Mouse (Mus musculus): ENCODE data around the gene Spata33.
"Not testable (repeated sequence)": the region's sequence is repeated elsewhere in the genome, so short reads cannot be mapped to it uniquely, and the experiment has no call there.

- not testable (repeated sequence) for TF ChIP-seq HCFC1 (IDR thresholded peaks at IDR 0.05; ENCODE audit: borderline replicate concordance, insufficient read depth, low read length); CHD2 (IDR thresholded peaks at IDR 0.05; ENCODE audit: low read depth, low read length); ZC3H11A (IDR thresholded peaks at IDR 0.05; ENCODE audit: borderline replicate concordance, low read depth, low read length); ZNF384 (IDR thresholded peaks at IDR 0.05; ENCODE audit: low read depth, low read length)
Observed at GRCm38 (mm10) chr8:123197016-123197415, 15.6 kb upstream of the Spata33 start.

All from ES-E14 (cell line).